Mouse (Mus musculus) heart, embryonic 13.5 days (tissue): Measurements from ENCODE around the gene Chd2. TPM values are rescaled to one million over a fixed set of nuclear protein-coding genes. Genes with fewer than 3 reads are reported as not detected.

ENCODE experiments used
- ATAC-seq: fragments of 200-750 bp; cut with Nextera tagmentation; 2 replicates; pipeline ENCODE4 v1.8.0; 2017; ENCODE audit warnings: moderate TSS enrichment; ENCODE audit not compliant: insufficient number of reproducible peaks, low FRiP score, low TSS enrichment; ENCODE audit errors: extremely low read depth
- H3K27ac ChIP-seq: fragments of 300-500 bp; sonication (generic); replicated peaks from 2 replicates; pipeline ENCODE4 v1.5.1; 2015; ENCODE audit warnings: moderate library complexity, mild to moderate bottlenecking, inconsistent platforms
- H3K27me3 ChIP-seq: fragments of 300-500 bp; sonication (generic); replicated peaks from 2 replicates; pipeline ENCODE4 v1.6.1; 2015; ENCODE audit warnings: mild to moderate bottlenecking, inconsistent platforms
- H3K36me3 ChIP-seq: fragments of 300-500 bp; sonication (generic); 2 replicates; pipeline ENCODE4 v1.6.1; 2015; ENCODE audit warnings: mild to moderate bottlenecking, inconsistent platforms
- H3K4me1 ChIP-seq: fragments of 300-500 bp; sonication (generic); 2 replicates; pipeline ENCODE4 v1.6.1; 2015; ENCODE audit warnings: inconsistent platforms
- H3K4me2 ChIP-seq: fragments of 300-500 bp; sonication (generic); 2 replicates; pipeline ENCODE4 v1.6.1; 2015; ENCODE audit warnings: inconsistent platforms, mild to moderate bottlenecking, moderate library complexity
- H3K4me3 ChIP-seq: fragments of 300-500 bp; sonication (generic); 2 replicates; pipeline ENCODE4 v1.5.1; 2015; ENCODE audit warnings: moderate library complexity, mild to moderate bottlenecking, inconsistent platforms
- H3K9ac ChIP-seq: fragments of 300-500 bp; sonication (generic); 2 replicates; pipeline ENCODE4 v1.6.1; 2015; ENCODE audit warnings: inconsistent platforms, mild to moderate bottlenecking, moderate library complexity
- H3K9me3 ChIP-seq: fragments of 300-500 bp; sonication (generic); 2 replicates; pipeline ENCODE4 v1.6.1; 2016; ENCODE audit warnings: inconsistent platforms
- WGBS: fragments of 180-500 bp; shearing (Covaris S2); methylation state at CpG from one replicate; pipeline ENCODE4 v1.1.7; 2015; ENCODE audit warnings: mixed read lengths; 5-methylcytosine and 5-hydroxymethylcytosine counted together
- polyA plus RNA-seq: library from polyadenylated mRNA; unstranded; fragments of >200 nt; fragmentation: Nextera tagmentation; extraction: Ambion mirVana; gene quantifications from 2 replicates; pipeline ENCODE4 v1.2.1, GENCODE M21; 2015

Chd2 gene
- polyA plus RNA-seq, 1 experiment from 2014 or later, result 31.3 TPM

GRCm38 (mm10) chr7:73419375-73419774, 122.3 kb downstream of the Chd2 start:
- no peak overlapping the region for H3K4me3 ChIP-seq
- peaks cover 25% of the 10 kb centered on the region for H3K4me1 ChIP-seq
- H3K27ac ChIP-seq, result no peak overlapping the region
- ATAC-seq, result no peak
- no peaks in the 10 kb centered on the region for H3K9me3 ChIP-seq
- H3K27me3 ChIP-seq, result no peaks in the 10 kb centered on the region
- WGBS, result 41% methylated on average over 7 of the region's 7 CpGs
- H3K4me2 ChIP-seq, result no peak overlapping the region
- H3K9ac ChIP-seq, result no peak overlapping the region
- H3K36me3 ChIP-seq, result peaks cover 17% of the 10 kb centered on the region

- Histone ChIP-seq H3K9me3 (no peaks in the 10 kb centered on the region), H3K36me3 (peaks cover 23% of the 10 kb centered on the region), H3K27ac (no peak overlapping the region), H3K4me1 (peaks cover 12% of the 10 kb centered on the region), H3K9ac (no peak overlapping the region), H3K4me3 (no peak overlapping the region), H3K4me2 (no peak overlapping the region), H3K27me3 (no peaks in the 10 kb centered on the region)
- WGBS, result 80% methylated on average over 14 of the region's 14 CpGs
- ATAC-seq, result no peak
Observed at GRCm38 (mm10) chr7:73414192-73414591, 127.4 kb downstream of the Chd2 start.

GRCm38 (mm10) chr7:73412419-73412818, 129.2 kb downstream of the Chd2 start:
- Histone ChIP-seq H3K27me3 (no peaks in the 10 kb centered on the region), H3K9ac (no peak overlapping the region; the same call in 1 of the 2 replicates), H3K27ac (no peak overlapping the region), H3K4me2 (no peak overlapping the region), H3K9me3 (no peaks in the 10 kb centered on the region), H3K4me3 (no peak overlapping the region), H3K36me3 (peaks cover 17% of the 10 kb centered on the region), H3K4me1 (peaks cover 12% of the 10 kb centered on the region)
- WGBS, result 59% methylated on average over 7 of the region's 7 CpGs
- no peak for ATAC-seq

GRCm38 (mm10) chr7:73411986-73412385, 129.6 kb downstream of the Chd2 start:
- H3K27me3 ChIP-seq, result no peaks in the 10 kb centered on the region
- H3K27ac ChIP-seq, result no peak overlapping the region
- no peak overlapping the region for H3K4me2 ChIP-seq
- H3K4me3 ChIP-seq, result no peak overlapping the region
- H3K4me1 ChIP-seq, result peaks cover 12% of the 10 kb centered on the region
- 81% methylated on average over 4 of the region's 4 CpGs for WGBS
- no peak for ATAC-seq
- H3K36me3 ChIP-seq, result peaks cover 14% of the 10 kb centered on the region; the same call in 1 of the 2 replicates
- no peak overlapping the region; the same call in 1 of the 2 replicates for H3K9ac ChIP-seq
- no peaks in the 10 kb centered on the region for H3K9me3 ChIP-seq

- no peak overlapping the region for H3K4me3 ChIP-seq
- peaks cover 4% of the 10 kb centered on the region; the same call in 1 of the 2 replicates for H3K9me3 ChIP-seq
- H3K4me1 ChIP-seq, result peaks cover 12% of the 10 kb centered on the region
- 64% methylated on average over 7 of the region's 7 CpGs for WGBS
- H3K9ac ChIP-seq, result no peak overlapping the region
- H3K4me2 ChIP-seq, result no peak overlapping the region
- H3K36me3 ChIP-seq, result peaks cover 14% of the 10 kb centered on the region; the same call in 1 of the 2 replicates
- no peak overlapping the region for H3K27ac ChIP-seq
- no peaks in the 10 kb centered on the region for H3K27me3 ChIP-seq
- no peak for ATAC-seq
Observed at GRCm38 (mm10) chr7:73411523-73411922, 130.1 kb downstream of the Chd2 start.

GRCm38 (mm10) chr7:73405550-73405949, 136.1 kb downstream of the Chd2 start:
- Histone ChIP-seq H3K27me3 (peaks cover 11% of the 10 kb centered on the region), H3K9me3 (peaks cover 7% of the 10 kb centered on the region; the same call in 1 of the 2 replicates), H3K9ac (no peak overlapping the region), H3K27ac (no peak overlapping the region), H3K36me3 (peaks cover 16% of the 10 kb centered on the region), H3K4me2 (no peak overlapping the region), H3K4me1 (0 out of 2 replicates have a peak, but pooled peaks cover 10% of the 10 kb centered on the region), H3K4me3 (no peak overlapping the region)
- ATAC-seq, result no peak
- WGBS, result 80% methylated on average over 11 of the region's 11 CpGs

- Histone ChIP-seq H3K36me3 (peaks cover 12% of the 10 kb centered on the region), H3K27ac (no peak overlapping the region), H3K9ac (no peak overlapping the region), H3K4me3 (no peak overlapping the region), H3K4me2 (no peak overlapping the region), H3K4me1 (peaks cover 29% of the 10 kb centered on the region), H3K9me3 (peaks cover 7% of the 10 kb centered on the region; the same call in 1 of the 2 replicates), H3K27me3 (peaks cover 28% of the 10 kb centered on the region)
- no peak for ATAC-seq
- WGBS, result 39% methylated on average over 3 of the region's 3 CpGs
Observed at GRCm38 (mm10) chr7:73403538-73403937, 138.1 kb downstream of the Chd2 start.

- WGBS, result 67% methylated on average over 1 of the region's 1 CpGs
- Histone ChIP-seq H3K9ac (no peak overlapping the region), H3K4me1 (peaks cover 37% of the 10 kb centered on the region), H3K27ac (no peak overlapping the region), H3K9me3 (peaks cover 7% of the 10 kb centered on the region; the same call in 1 of the 2 replicates), H3K4me2 (no peak overlapping the region), H3K4me3 (no peak overlapping the region), H3K36me3 (peaks cover 12% of the 10 kb centered on the region), H3K27me3 (peaks cover 37% of the 10 kb centered on the region)
- ATAC-seq, result no peak
Observed at GRCm38 (mm10) chr7:73402671-73403070, 139.0 kb downstream of the Chd2 start.

- Histone ChIP-seq H3K27ac (no peak overlapping the region), H3K4me2 (no peak overlapping the region), H3K9me3 (peaks cover 7% of the 10 kb centered on the region; the same call in 1 of the 2 replicates), H3K9ac (no peak overlapping the region), H3K4me3 (no peak overlapping the region), H3K27me3 (peaks cover 42% of the 10 kb centered on the region), H3K4me1 (peaks cover 38% of the 10 kb centered on the region), H3K36me3 (peaks cover 12% of the 10 kb centered on the region)
- ATAC-seq, result no peak
- WGBS, result 55% methylated on average over 2 of the region's 2 CpGs
Observed at GRCm38 (mm10) chr7:73402106-73402505, 139.5 kb downstream of the Chd2 start.

GRCm38 (mm10) chr7:73400051-73400916, 141.3 kb downstream of the Chd2 start:
- WGBS, result 20% methylated on average over 20 of the region's 20 CpGs
- Histone ChIP-seq H3K4me2 (peak overlapping the region; percentile 65), H3K9me3 (no peaks in the 10 kb centered on the region), H3K27me3 (peaks cover 59% of the 10 kb centered on the region), H3K36me3 (no peaks in the 10 kb centered on the region), H3K4me3 (peak overlapping the region; percentile 48), H3K4me1 (peaks cover 38% of the 10 kb centered on the region), H3K9ac (peak overlapping the region; percentile 62), H3K27ac (no peak overlapping the region)
- no peak for ATAC-seq

- peaks cover 38% of the 10 kb centered on the region for H3K4me1 ChIP-seq
- ATAC-seq, result no peak
- peak overlapping the region; percentile 62 for H3K9ac ChIP-seq
- peaks cover 59% of the 10 kb centered on the region for H3K27me3 ChIP-seq
- H3K9me3 ChIP-seq, result no peaks in the 10 kb centered on the region
- peak overlapping the region; percentile 65 for H3K4me2 ChIP-seq
- no peak overlapping the region for H3K27ac ChIP-seq
- H3K4me3 ChIP-seq, result peak overlapping the region; percentile 48
- WGBS, result 1% methylated on average over 19 of the region's 19 CpGs
- H3K36me3 ChIP-seq, result no peaks in the 10 kb centered on the region
Observed at GRCm38 (mm10) chr7:73399501-73400044, 142.1 kb downstream of the Chd2 start.
